Comparison of ENCODE assay signal across 14 mouse cellular contexts in the genomic region with DNA sequence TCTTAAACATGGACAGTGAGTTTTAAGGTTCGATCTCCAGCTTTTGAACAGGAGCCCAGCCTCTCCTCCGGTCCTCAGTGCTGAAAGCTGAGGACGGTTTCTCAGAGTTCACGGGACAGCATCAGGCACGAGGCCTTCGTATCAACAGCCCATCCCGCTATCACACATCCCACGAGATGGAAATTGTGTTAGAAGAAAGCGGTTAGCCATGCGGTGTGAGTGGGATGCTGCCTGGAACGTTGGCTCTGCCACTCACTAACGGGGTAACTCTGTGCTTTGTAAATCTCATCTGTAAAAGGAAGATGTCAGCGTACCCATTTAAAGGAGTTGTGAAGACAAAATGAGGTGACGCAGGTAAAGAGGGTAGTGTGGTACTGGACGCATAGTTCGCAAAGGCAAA.
"Had no signal": no experiment of that assay in that cellular context is flagged by ENCODE, and none has a peak within 500 bp of the region (broad histone marks: within the 10 kb centered on the region; RNA-seq: fewer than 3 reads in every experiment).

No protein-coding gene starts in this region.

- H3K36me3 ChIP-seq: intestine, embryonic 15.5 days; limb, embryonic 10.5 days; liver, embryonic 15.5 days; midbrain, embryonic 10.5 days; neural tube, embryonic 15.5 days had no signal

- ATAC-seq: intestine, embryonic 15.5 days; lung, postnatal 0 days had no signal

- H3K27me3 ChIP-seq: intestine, embryonic 15.5 days; neural tube, embryonic 15.5 days had no signal

- H3K4me1 ChIP-seq: neural tube, embryonic 15.5 days had no signal

- H3K4me2 ChIP-seq: intestine, embryonic 15.5 days; liver, embryonic 11.5 days; liver, embryonic 15.5 days; neural tube, embryonic 15.5 days had no signal

- H3K9ac ChIP-seq: intestine, embryonic 15.5 days; liver, embryonic 15.5 days; neural tube, embryonic 15.5 days had no signal

- DNase-seq: kidney, adult 18-20 months; kidney, postnatal 10 days; lung, adult 2 months; lung, postnatal 36 days; midbrain, embryonic 14.5 days; thymus, postnatal 4 days had no signal

- H3K4me3 ChIP-seq: intestine, embryonic 15.5 days; limb, embryonic 10.5 days; liver, embryonic 15.5 days; midbrain, embryonic 10.5 days; myocyte; neural tube, embryonic 15.5 days had no signal

- H3K9me3 ChIP-seq: intestine, embryonic 15.5 days; limb, embryonic 10.5 days; liver, embryonic 15.5 days; midbrain, embryonic 10.5 days; neural tube, embryonic 15.5 days had no signal

- H3K27ac ChIP-seq: intestine, embryonic 15.5 days; limb, embryonic 10.5 days; liver, embryonic 15.5 days; midbrain, embryonic 10.5 days; neural tube, embryonic 15.5 days had no signal
